9 mouse cellular contexts compared by ENCODE assay signal in genomic region chr16:45408425-45409063, GRCm38 (mm10). TPM values are rescaled to one million over a fixed set of nuclear protein-coding genes. Genes with fewer than 3 reads are reported as not detected.
DNase-seq lines count a peak whose midpoint lies in the region; ATAC-seq and TF ChIP-seq lines count a peak whose summit lies in the region.
"Had no signal": no experiment of that assay in that cellular context is flagged by ENCODE, and none has a peak within 500 bp of the region (broad histone marks: within the 10 kb centered on the region; RNA-seq: fewer than 3 reads in every experiment).

Cd200 (minus strand) TSS chr16:45409053.

- POLR2A ChIA-PET in Patski (lab: Charles Lee), result interaction anchor here (0.8 kb wide), 1 partner anchor 15 kb away, joined by 4 read pairs; no protein-coding TSS in a partner anchor

- H3K4me2 ChIP-seq in hindbrain, embryonic 13.5 days, result peak within 1 kb of the TSS; percentile 57
- peak within 1 kb of the TSS; percentile 75 for H3K4me2 ChIP-seq in lung, embryonic 15.5 days

- H3K36me3 ChIP-seq in hindbrain, embryonic 13.5 days, result no peaks in the 10 kb centered on the region
- H3K36me3 ChIP-seq in lung, embryonic 15.5 days, result no peaks in the 10 kb centered on the region
- no peaks in the 10 kb centered on the region for H3K36me3 ChIP-seq in thymus, adult 2 months (ENCODE audit: control insufficient read depth, insufficient read depth, low read length)

- ATAC-seq in Patski, result peak; percentile 57
- peak; percentile 98 for ATAC-seq in hindbrain, embryonic 13.5 days (ENCODE audit: low FRiP score)
- peak; percentile 87 for ATAC-seq in lung, embryonic 15.5 days (ENCODE audit: borderline replicate concordance, extremely low read depth, low FRiP score, low TSS enrichment)

- TF ChIP-seq POLR2A in olfactory bulb, adult 2 months (IDR thresholded peaks at IDR 0.05; ENCODE audit: insufficient read depth, low read depth, low read length), result no peak
- no peak for TF ChIP-seq POLR2A in thymus, adult 2 months (IDR thresholded peaks at IDR 0.05; ENCODE audit: control insufficient read depth, extremely low read depth, insufficient read depth, low read length, poor library complexity)

- H3K4me3 ChIP-seq in hindbrain, embryonic 13.5 days, result peak within 1 kb of the TSS; percentile 69
- peak within 1 kb of the TSS; percentile 55 for H3K4me3 ChIP-seq in lung, embryonic 15.5 days
- H3K4me3 ChIP-seq in olfactory bulb, adult 2 months (ENCODE audit: insufficient read depth, low read depth, low read length), result peak within 1 kb of the TSS; percentile 64
- H3K4me3 ChIP-seq in thymus, adult 2 months (ENCODE audit: control insufficient read depth, insufficient read depth, low read length), result peak within 1 kb of the TSS; percentile 85
- H3K4me3 ChIP-seq: erythroblast, embryonic 14.5 days had no signal

- H3K27me3 ChIP-seq in Patski, result peaks cover 10% of the 10 kb centered on the region
- no peaks in the 10 kb centered on the region for H3K27me3 ChIP-seq in hindbrain, embryonic 13.5 days
- H3K27me3 ChIP-seq in lung, embryonic 15.5 days, result no peaks in the 10 kb centered on the region
- no peaks in the 10 kb centered on the region for H3K27me3 ChIP-seq in thymus, adult 2 months (ENCODE audit: control insufficient read depth, insufficient read depth, low read length)

- peak within 1 kb of the TSS; percentile 98 for H3K27ac ChIP-seq in hindbrain, embryonic 13.5 days
- H3K27ac ChIP-seq in lung, embryonic 15.5 days, result peak within 1 kb of the TSS; percentile 78
- peak within 1 kb of the TSS; percentile 91 for H3K27ac ChIP-seq in olfactory bulb, adult 2 months (ENCODE audit: insufficient read depth, low read depth, low read length)
- H3K27ac ChIP-seq in thymus, adult 2 months (ENCODE audit: control insufficient read depth, insufficient read depth, low read length), result peak within 1 kb of the TSS; percentile 18; the same call in 1 of the 2 replicates

- in situ Hi-C loops in Patski (cut with MboI; ENCODE audit: low pct_unique_long_range_greater_than_20kb), result loop anchor here (5.0 kb wide), 1 partner anchor 211 kb away; no protein-coding TSS in a partner anchor

- H3K4me1 ChIP-seq in hindbrain, embryonic 13.5 days (replicated peaks), result peaks cover 11% of the 10 kb centered on the region
- H3K4me1 ChIP-seq in lung, embryonic 15.5 days, result no peaks in the 10 kb centered on the region
- H3K4me1 ChIP-seq in olfactory bulb, adult 2 months (ENCODE audit: control insufficient read depth, insufficient read depth, low read length), result no peaks in the 10 kb centered on the region
- no peaks in the 10 kb centered on the region for H3K4me1 ChIP-seq in thymus, adult 2 months (replicated peaks; ENCODE audit: control insufficient read depth, insufficient read depth, low read length)

- no peak for DNase-seq in Patski (ENCODE audit: low read depth, low spot score)
- DNase-seq in cerebellum, postnatal 25 days, result peak; percentile 75 to 78
- peak; percentile 20 for DNase-seq in gastrocnemius, adult 18-20 months (ENCODE audit: low spot score)
- peak; percentile 61 to 67 for DNase-seq in layer of hippocampus, postnatal 10 days (ENCODE audit: low spot score in 2 of 2)
- peak; percentile 66 for DNase-seq in thymus, adult 2 months

- WGBS in hindbrain, embryonic 13.5 days, result 2% methylated on average over 28 of the region's 28 CpGs
- WGBS in lung, embryonic 15.5 days, result under 1% methylated on average over 28 of the region's 28 CpGs
- WGBS in olfactory bulb, adult 2 months, result under 1% methylated on average over 28 of the region's 28 CpGs
- 2% methylated on average over 28 of the region's 28 CpGs for WGBS in thymus, adult 2 months

- peak within 1 kb of the TSS; percentile 88 for H3K9ac ChIP-seq in hindbrain, embryonic 13.5 days
- H3K9ac ChIP-seq in lung, embryonic 15.5 days, result peak within 1 kb of the TSS; percentile 52

- no peak for TF ChIP-seq CTCF in Patski (IDR thresholded peaks at IDR 0.05)
- peak; percentile 30; the same call in 1 of the 2 replicates for TF ChIP-seq CTCF in olfactory bulb, adult 2 months (IDR thresholded peaks at IDR 0.05; ENCODE audit: insufficient read depth, low read depth, low read length)
- TF ChIP-seq CTCF in thymus, adult 2 months (IDR thresholded peaks at IDR 0.05; ENCODE audit: borderline replicate concordance, control insufficient read depth, extremely low read depth, insufficient read depth, low read length, poor library complexity), result 0 out of 2 replicates have a peak, but pooled peaks have one; percentile 14

- H3K9me3 ChIP-seq in hindbrain, embryonic 13.5 days, result no peaks in the 10 kb centered on the region
- no peaks in the 10 kb centered on the region for H3K9me3 ChIP-seq in lung, embryonic 15.5 days

- CTCF ChIA-PET in Patski (lab: Charles Lee), result no interaction called here

RNA-seq across cellular contexts. Expression of gene Cd200, which starts in this region (rescaled TPM):
- 0.47 TPM for polyA plus RNA-seq in Patski (2021)
- 10 to 100 TPM; 11.3 to 18.1 TPM for total RNA-seq in gastrocnemius, adult 18-20 months (2021)
- polyA plus RNA-seq in hindbrain, embryonic 13.5 days (2015; fragmentation: Nextera tagmentation; extraction: Ambion mirVana), result 244 and 255 TPM in 2 replicates
- total RNA-seq in layer of hippocampus, postnatal 10 days (2021), result 100 to 1,000 TPM; 175 to 176 TPM
- polyA plus RNA-seq in lung, embryonic 15.5 days (2015; fragmentation: Nextera tagmentation; extraction: Ambion mirVana), result 68.5 and 73.7 TPM in 2 replicates
- polyA plus RNA-seq in olfactory bulb, adult 2 months (2012; ENCODE audit: insufficient read depth, insufficient read length, low replicate concordance, missing spikeins), result not detected in 2 replicates
- polyA plus RNA-seq in thymus, adult 2 months (2012; rRNA removed), result 32.5 and 43.7 TPM in 2 replicates

Comparison
In these comparisons a context has a peak if more than half of its experiments do, and no peak if none do; other contexts are left out.
1. RNA of gene Cd200 (total RNA-seq): 175 to 176 TPM in layer of hippocampus, postnatal 10 days; 11.3 to 18.1 TPM in gastrocnemius, adult 18-20 months; every median in the first group is over 4 times any median in the second.
2. RNA of gene Cd200 (polyA plus RNA-seq): 244 to 255 TPM in hindbrain, embryonic 13.5 days, 68.5 to 73.7 TPM in lung, embryonic 15.5 days and 32.5 to 43.7 TPM in thymus, adult 2 months; 0.47 TPM in Patski (single experiment) and not detected in olfactory bulb, adult 2 months; every median in the first group is over 10 times any median in the second.
3. Peak in ATAC-seq in Patski; RNA of the gene not detected or under 1 TPM.
4. H3K27ac ChIP-seq: peak in every context shown above with its lines; median percentile 98 in hindbrain, embryonic 13.5 days; 91 in olfactory bulb, adult 2 months; 78 in lung, embryonic 15.5 days; 18 in thymus, adult 2 months.
5. Peak in every context shown above with its lines, with median percentiles within 50 percentile points of each other: ATAC-seq and H3K4me3 ChIP-seq.